Mouse (Mus musculus): ENCODE measurements around the gene Farp2.
A peak's percentile ranks its signal among the peaks of the same experiment; 100 is the strongest.

DNA sequence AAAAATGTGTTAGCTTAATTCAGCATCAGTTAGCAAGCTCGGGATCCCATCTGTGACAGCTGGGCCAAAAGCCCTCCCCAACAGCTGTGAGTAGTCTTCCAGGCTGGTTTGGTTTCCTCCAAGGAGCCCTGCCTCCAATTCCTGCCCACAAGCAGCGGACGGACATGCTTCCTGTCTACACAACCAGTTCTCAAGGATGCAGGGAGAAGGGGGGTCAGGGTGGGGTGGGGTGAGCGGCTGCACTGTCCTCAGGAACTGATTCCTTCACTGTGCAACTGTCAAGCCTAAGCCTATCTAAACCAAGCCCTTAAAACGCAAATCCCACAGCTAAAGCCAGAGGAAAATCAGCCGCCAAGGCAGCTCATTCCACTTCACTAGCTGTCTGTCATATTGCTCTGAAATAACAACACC is 122.6 kb downstream of the Farp2 start:
- peak; percentile 45; the same call in 1 of the 2 replicates for TF ChIP-seq POLR2A (IDR thresholded peaks at IDR 0.05; ENCODE audit: extremely low read depth, insufficient read depth, low read length)
- TF ChIP-seq CTCF (IDR thresholded peaks at IDR 0.05; ENCODE audit: extremely low read depth, insufficient read depth, low read length): no peak

Measured in cortical plate, adult 2 months (tissue).